Mouse (Mus musculus): ENCODE measurements around the gene Gas6.
A peak's percentile ranks its signal among the peaks of the same experiment; 100 is the strongest.

The Gas6 gene

GRCm38 (mm10) chr8:13493858-13494631 lies at the start of gene Gas6:
Gene Gas6, minus strand, starts transcription at chr8:13494490.
- DNase-seq (ENCODE audit: low spot score), result no peak

DNA sequence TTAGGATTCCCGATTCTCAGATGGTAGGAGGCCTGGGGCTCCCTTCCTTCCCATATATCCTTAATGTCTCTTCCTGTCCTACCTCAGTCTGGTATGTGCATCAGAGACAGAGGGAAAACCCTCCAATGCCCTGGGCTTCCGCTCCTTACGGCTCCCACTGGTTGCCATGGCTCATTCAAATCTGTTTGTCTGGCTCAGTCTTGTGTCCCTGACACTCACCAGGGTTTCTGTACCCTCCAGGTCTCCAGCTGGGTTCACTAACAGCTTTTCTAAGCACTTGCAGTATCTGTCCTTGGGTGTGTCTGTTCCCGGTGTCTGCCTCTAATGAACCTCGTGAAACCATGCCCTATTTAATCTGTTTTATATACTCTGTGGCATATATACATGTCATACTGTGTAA lies 47.2 kb upstream of the Gas6 start:
- DNase-seq (ENCODE audit: low spot score), result no peak

DNA sequence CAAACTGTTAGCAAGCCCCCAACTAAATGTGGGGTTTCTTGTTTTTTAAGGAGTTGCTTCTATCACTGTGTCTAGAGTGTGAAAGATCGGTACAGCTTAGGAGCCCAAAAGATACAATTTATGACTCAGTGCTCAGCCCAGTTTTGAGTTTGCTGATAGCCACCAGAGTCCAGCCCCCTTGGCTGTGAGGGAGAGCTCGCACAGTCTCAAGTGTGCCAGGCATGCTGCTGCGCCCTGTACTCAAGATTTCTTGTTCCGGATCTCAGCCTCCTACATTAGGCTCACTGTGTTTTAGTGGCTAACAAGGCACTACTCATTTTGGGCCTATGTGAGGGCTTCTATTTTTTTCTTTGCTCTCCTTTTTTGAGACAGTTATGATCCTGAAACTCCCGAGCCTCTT lies 45.8 kb upstream of the Gas6 start:
- no peak for DNase-seq (ENCODE audit: low spot score)

DNA sequence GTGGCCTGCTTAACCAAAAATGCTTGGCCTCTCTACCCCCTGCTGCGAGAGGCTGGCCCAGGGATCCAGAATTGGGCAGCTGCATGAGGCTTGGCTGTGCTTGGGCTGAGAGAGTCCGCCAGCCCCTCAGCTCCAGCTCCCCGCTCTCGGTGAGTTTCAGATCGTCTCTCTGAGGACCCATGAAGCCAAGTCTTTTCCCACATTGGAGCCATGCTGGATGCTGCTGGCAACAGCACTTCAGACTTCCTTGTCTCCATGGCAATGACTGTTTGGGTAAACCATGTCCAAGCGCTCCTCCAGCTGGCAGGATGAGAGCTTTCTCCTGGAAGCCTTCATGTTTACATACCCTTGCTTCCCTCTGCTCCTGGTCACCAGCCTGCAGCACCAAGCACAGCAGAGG lies 44.5 kb upstream of the Gas6 start:
- no peak for DNase-seq (ENCODE audit: low spot score)

- no peak for DNase-seq (ENCODE audit: low spot score)
These were observed 42.8 kb upstream of the Gas6 start for GRCm38 (mm10) chr8:13537102-13537501.

DNA sequence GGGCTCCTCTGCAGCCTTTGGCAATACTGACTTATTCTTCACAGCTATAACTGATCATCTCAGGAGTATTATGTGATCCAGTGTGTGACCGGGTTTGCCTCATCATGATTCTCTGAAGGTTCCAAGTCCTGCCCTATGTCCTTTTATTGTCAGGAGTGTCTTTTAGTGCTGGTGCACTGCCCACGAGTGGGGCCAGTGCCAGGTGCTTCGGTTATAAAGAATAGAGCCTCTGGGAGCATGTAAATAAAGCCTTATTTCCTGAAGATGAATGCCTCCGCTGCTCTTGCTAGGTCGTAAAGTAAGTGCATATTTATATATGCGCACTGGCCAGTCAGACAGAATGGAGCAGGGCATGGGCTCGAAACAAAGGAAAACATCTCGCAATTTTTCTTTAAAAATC lies 38.8 kb upstream of the Gas6 start:
- DNase-seq (ENCODE audit: low spot score), result no peak

DNA sequence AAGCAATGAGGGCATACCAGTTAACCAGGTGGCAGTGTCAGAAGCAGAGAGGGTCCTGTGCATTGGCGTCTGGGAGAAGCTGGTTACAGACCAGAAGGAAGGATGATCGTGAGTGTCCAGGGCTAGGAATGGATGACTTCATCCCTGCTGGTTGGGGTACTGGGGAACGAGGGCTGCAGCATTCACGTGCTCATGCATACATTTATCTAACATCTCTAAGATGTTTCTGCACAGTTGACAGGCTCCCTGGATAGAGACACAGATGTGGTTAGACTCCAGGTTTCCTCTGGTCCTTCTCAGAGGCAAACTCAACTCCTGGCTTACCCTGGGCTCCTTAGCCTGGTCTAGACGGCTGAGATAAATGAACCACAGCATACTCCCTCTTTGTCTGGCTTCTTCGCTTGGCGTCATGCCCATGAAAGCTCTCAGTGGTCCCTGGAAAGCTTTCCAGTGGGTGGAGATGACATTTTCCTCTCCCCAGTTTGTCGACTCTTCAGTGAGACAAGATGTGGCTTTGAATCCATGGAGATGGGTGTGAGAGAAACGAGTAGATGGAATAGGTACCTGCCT lies 37.4 kb upstream of the Gas6 start:
- DNase-seq (ENCODE audit: low spot score), result no peak

DNA sequence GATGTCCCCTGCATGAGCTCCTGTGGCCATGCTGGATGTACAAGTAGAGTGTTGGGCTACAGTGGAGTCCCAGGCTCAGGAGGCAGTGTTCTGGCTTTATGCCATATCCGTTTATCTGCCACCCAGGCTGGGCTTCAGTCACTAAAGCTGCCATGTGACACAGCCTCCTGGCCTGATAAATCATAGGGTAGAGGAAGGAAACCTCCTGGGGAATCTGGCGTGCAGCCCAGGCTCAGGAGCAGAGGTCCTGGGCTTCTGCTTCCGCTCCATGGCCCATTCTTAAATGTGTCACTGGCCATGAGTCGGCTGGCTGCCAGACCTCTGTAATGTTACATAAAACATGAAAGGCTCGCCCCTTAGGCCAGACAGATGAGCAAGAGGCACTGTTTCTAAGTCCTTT lies 36.7 kb upstream of the Gas6 start:
- peak; percentile 4 for DNase-seq (ENCODE audit: low spot score)

DNA sequence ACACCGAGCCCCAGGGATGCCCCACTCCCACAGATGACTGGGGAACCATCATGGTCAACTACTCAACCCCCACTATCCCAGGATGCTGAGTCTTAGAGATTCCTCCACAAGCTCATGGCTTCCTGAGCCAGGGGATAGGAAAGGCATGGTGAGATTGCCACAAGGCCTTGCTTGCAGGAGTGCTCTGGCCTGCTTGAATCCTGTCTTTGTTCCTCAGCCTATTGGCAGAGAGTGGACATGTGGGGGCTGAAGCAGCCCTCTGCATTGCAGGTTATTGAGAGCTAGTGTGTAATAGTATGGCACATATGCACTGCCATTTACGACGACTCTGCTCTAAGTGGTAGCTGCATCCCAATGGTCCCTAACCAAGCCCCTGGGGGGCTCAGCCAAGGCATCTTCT lies 36.1 kb upstream of the Gas6 start:
- no peak for DNase-seq (ENCODE audit: low spot score)

DNA sequence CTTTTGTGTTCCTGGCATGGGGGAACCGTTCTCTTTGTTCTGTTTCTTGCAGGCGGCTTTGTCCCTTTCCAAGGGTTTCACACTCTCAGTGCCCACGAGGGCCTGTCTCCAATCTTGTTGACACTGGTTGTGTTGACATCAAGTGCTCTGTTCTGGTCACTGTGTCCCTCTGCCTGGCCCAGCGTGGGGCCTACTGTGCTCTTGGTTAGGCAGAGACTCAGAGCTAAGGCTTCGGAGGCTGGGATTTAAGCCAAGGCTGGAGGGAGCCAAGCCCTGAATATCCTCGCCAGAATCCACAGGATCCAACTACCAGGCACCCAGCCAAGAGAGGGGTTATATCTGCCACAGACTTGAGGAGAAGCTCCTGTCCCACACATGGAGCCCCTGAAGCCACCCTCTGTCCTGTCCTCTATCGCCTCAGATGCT lies 35.6 kb upstream of the Gas6 start:
- DNase-seq (ENCODE audit: low spot score), result no peak

DNA sequence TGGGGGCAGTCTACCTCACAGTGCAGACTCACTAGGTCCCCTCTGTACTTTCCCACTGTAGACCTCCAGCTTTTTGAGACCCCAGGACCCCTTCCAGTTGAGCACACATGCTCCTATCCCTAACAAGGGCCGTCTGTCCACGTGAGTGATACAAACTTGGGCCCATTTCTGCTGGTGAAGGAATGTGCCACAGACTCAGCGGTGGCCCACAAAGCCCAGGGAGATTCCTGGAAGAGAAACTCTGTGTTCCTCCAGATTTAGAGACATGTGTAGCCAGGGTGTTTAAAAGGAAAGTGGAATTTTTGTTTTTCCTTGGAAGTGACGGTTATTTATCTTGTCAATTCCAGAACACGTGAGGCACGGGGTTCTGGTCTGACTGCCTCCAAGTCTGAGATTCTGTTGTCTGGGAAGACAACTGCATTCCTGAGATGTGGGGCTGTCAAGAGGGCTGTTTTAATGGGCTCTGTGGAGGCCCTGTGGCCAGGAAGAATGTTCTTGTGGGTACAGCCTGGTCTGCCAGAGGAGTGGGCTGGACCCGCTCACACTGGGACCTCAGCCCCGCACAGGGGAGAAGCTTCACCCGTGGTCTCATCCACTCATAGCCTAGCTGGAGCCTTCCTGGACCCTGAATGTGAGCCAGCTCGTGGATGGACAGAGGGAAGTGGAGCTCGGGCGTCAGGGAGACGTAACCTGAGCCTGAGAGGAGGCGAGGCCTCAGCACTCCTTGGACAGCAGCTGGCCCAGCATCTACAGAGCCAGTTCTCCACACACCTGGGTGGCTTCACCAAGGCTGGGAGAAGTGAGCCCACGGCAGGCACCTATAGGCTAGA lies 34.9 kb upstream of the Gas6 start:
- no peak for DNase-seq (ENCODE audit: low spot score)

- DNase-seq (ENCODE audit: low spot score), result no peak
These were observed 27.1 kb upstream of the Gas6 start for GRCm38 (mm10) chr8:13521392-13521791.

- DNase-seq (ENCODE audit: low spot score), result no peak
These were observed 26.1 kb upstream of the Gas6 start for GRCm38 (mm10) chr8:13520349-13520748.

DNA sequence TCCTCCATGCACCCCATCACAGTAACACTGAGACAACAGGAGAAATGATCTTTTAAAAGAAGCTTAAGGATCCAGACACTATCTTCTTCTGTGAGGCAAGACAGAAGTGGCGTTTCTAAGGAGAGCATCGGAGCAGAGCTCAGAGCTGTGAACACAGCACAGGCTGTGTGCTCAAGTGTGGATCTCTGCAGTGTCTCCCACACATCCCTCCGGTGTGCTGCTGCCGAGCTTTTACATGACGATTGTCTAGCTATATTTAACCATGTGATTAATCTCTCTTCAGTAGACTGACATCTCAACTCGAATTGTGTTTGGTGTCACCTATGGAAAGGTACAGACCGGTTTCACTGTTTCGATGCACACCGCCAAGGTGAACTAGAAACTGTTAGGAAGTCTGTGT lies 25.2 kb upstream of the Gas6 start:
- no peak for DNase-seq (ENCODE audit: low spot score)

GRCm38 (mm10) chr8:13517284-13517781 lies 23.0 kb upstream of the Gas6 start:
- no peak for DNase-seq (ENCODE audit: low spot score)

- no peak for DNase-seq (ENCODE audit: low spot score)
These were observed 22.4 kb upstream of the Gas6 start for GRCm38 (mm10) chr8:13516728-13517127.

DNA sequence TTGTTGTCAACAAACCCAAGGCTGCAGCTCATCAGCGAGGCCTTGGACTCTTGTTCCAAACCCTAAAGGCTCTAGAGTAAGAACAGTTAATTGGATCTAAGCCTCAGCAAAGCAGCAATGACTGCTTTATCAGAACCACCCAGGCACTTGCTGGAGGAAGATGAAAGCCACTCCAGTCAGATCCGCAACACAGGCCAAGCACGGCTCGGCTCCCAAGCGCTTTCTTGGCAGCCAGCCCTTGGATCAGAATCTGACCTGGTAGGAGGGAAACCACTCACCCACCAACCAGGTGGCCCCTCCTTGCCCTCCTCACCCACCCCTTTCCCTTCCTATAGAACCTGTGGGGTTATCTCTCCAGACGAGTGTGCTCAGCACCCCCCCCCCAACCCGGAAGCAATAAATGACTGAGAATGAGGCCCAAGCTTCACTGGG lies 21.7 kb upstream of the Gas6 start:
- DNase-seq (ENCODE audit: low spot score), result no peak

DNA sequence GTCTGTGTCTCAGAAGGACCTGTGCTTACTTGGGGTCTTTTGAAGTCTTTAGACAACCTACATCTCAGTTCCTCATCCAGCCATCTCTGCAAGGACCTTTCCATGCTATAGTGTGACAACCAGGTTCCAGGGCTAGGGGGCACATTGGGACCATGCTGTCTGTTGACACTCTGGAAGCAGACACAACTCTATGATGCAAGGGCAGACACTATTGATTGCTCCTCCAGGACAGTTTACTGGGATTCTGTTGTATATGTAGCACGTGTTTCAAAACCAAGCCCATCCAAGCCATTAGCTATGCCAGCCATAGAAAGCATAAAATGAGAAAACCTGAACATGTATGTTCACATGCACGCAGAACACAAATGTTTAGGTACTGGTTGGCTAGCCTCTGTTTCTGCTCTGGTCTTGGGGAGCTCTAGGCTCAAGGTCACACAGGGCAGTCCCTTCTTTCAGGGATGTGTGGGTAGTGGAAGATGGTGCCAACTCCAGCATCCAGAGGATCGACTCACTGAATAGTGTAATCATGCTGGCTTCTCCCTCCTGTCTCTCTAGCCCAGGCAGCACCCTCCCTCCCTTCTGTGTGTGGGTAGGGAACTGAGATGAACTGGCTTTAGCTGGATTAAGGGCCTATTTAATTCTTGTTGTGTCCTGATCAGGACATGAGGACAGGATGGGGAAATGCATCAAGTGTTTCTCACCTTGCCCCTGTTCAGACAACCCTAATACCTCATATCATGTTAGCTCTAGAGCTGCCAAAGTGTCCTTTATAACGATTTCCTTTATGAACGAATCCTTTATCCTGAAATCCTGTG lies 19.5 kb upstream of the Gas6 start:
- no peak for DNase-seq (ENCODE audit: low spot score)

DNA sequence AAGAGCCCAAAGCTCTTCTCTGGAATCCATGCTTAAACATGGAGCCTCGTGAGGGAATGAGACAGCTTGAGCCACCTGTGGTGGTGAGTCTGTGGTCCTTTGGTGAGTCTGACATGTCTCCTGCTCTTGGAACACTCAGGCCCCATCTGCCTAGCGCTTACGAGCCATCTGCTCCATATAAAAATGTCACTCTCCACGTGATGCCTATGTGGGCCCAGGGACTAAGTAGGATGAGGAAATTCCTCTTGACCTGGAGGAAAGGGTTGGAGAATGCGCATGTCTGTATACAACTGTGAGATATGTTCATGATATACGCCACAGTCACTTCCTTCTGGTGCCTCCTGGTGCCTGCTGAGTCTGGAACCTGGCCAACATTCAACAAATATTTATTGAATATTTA lies 18.4 kb upstream of the Gas6 start:
- no peak for DNase-seq (ENCODE audit: low spot score)

DNA sequence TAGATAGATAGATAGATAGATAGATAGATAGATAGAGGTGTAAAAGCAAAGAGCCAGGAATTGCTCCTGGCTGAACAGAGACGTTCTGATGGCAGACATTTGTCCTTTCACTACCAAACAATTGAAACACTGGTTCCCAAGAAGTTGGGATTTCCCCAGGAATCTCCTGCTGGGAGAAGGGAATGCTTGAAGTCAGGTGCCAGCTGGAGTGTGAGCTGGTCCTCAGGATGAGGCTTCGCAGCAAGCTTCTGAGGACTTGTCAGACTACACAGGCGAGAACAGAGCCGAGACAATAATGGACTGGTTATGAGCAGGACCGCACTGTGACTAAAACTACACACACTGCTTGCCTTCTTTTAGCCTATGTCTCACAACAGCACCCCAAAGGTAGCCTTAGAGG lies 17.7 kb upstream of the Gas6 start:
- no peak for DNase-seq (ENCODE audit: low spot score)

- no peak for DNase-seq (ENCODE audit: low spot score)
These were observed 13.1 kb upstream of the Gas6 start for GRCm38 (mm10) chr8:13507284-13507937.

GRCm38 (mm10) chr8:13506849-13507248 lies 12.6 kb upstream of the Gas6 start:
- DNase-seq (ENCODE audit: low spot score), result no peak

Data from spleen, adult 12 weeks (tissue).